Mouse (Mus musculus) lung, embryonic 16.5 days (tissue): ENCODE results near the gene Ttc7. TPM values are rescaled to one million over a fixed set of nuclear protein-coding genes. Genes with fewer than 3 reads are reported as not detected.

Source experiments
- ATAC-seq: fragments of 200-750 bp; cut with Nextera tagmentation; 2 replicates; pipeline ENCODE4 v1.8.0; 2017; ENCODE audit warnings: low read depth, mild to moderate bottlenecking, moderate library complexity
- H3K27ac ChIP-seq: fragments of 300-500 bp; sonication (generic); 2 replicates; pipeline ENCODE4 v1.5.1; 2014; ENCODE audit warnings: mild to moderate bottlenecking, control low read depth, low read length
- H3K27me3 ChIP-seq: fragments of 300-500 bp; sonication (generic); 2 replicates; pipeline ENCODE4 v1.6.1; 2014; ENCODE audit warnings: low read depth, low read length, mixed read lengths; ENCODE audit not compliant: control insufficient read depth, insufficient read depth
- H3K36me3 ChIP-seq: fragments of 300-500 bp; sonication (generic); 2 replicates; pipeline ENCODE4 v1.6.1; 2014; ENCODE audit warnings: low read length; ENCODE audit not compliant: control insufficient read depth, insufficient read depth
- H3K4me1 ChIP-seq: fragments of 300-500 bp; sonication (generic); replicated peaks from 2 replicates; pipeline ENCODE4 v1.6.1; 2014; ENCODE audit warnings: low read length, mixed read lengths; ENCODE audit not compliant: control insufficient read depth, insufficient read depth
- H3K4me2 ChIP-seq: fragments of 300-500 bp; sonication (generic); 2 replicates; pipeline ENCODE4 v1.6.1; 2014; ENCODE audit warnings: low read depth, low read length, control low read depth
- H3K4me3 ChIP-seq: fragments of 300-500 bp; sonication (generic); 2 replicates; pipeline ENCODE4 v1.5.1; 2014; ENCODE audit warnings: mild to moderate bottlenecking, low read length, control low read depth
- H3K9ac ChIP-seq: fragments of 300-500 bp; sonication (generic); 2 replicates; pipeline ENCODE4 v1.6.1; 2014; ENCODE audit warnings: low read length, control low read depth
- H3K9me3 ChIP-seq: fragments of 300-500 bp; sonication (generic); 2 replicates; pipeline ENCODE4 v1.6.1; 2016; ENCODE audit warnings: low read length; ENCODE audit not compliant: control insufficient read depth
- WGBS: fragments of 180-500 bp; shearing (Covaris S2); extraction: QIAGEN DNeasy Blood & Tissue Kit; methylation state at CpG from one replicate; pipeline ENCODE4 v1.1.7; 2014; 5-methylcytosine and 5-hydroxymethylcytosine counted together
- polyA plus RNA-seq: library from polyadenylated mRNA; unstranded; fragments of >200 nt; fragmentation: Nextera tagmentation; extraction: Ambion mirVana; gene quantifications from 2 replicates; pipeline ENCODE4 v1.2.1, GENCODE M21; 2015

The Ttc7 gene
- polyA plus RNA-seq, 1 experiment from 2014 or later: 6.4 TPM

DNA sequence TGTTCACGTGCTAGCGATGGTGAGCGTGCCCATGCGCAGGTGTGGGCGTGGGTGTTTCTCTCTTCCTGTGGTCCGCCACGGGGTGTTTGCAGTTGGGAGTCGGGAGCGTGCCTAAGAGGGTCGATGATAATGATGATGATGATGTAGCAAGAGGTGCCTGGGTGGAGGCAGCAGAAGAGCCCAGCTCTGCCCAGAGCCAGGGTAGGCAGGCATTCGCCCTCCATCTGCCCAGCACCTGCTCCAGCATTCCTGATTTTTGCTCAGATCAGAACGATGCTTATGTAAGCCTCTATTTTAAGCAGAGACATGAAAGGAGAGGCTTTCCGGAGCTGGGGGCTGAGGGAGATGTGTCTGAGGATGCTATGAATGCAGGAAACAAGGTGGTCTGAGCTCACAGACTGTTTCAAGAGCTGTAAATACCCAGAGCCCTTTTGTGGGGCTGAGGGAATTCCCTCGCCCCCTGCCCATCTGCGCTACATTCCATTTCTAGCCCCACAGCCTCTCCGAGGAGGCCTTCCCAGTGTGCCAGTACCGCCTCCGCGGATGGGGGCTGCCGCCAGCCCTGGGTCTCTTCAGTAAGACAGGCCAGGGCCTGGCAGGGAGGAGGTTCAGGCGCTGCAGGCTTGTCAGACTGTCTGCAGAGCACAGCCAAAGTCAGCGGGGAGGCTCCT lies 47.7 kb downstream of the Ttc7 start:
- H3K4me1 ChIP-seq: peaks cover 18% of the 10 kb centered on the region
- H3K36me3 ChIP-seq: no peaks in the 10 kb centered on the region
- H3K27me3 ChIP-seq: no peaks in the 10 kb centered on the region
- H3K9ac ChIP-seq: peak overlapping the region; percentile 19; the same call in 1 of the 2 replicates
- no peak overlapping the region for H3K4me3 ChIP-seq
- peak; percentile 13; the same call in 1 of the 2 replicates for ATAC-seq
- peak overlapping the region; percentile 22; the same call in 1 of the 2 replicates for H3K4me2 ChIP-seq
- peak overlapping the region; percentile 25; the same call in 1 of the 2 replicates for H3K27ac ChIP-seq
- no peaks in the 10 kb centered on the region for H3K9me3 ChIP-seq
- WGBS: 39% methylated on average over 22 of the region's 22 CpGs

DNA sequence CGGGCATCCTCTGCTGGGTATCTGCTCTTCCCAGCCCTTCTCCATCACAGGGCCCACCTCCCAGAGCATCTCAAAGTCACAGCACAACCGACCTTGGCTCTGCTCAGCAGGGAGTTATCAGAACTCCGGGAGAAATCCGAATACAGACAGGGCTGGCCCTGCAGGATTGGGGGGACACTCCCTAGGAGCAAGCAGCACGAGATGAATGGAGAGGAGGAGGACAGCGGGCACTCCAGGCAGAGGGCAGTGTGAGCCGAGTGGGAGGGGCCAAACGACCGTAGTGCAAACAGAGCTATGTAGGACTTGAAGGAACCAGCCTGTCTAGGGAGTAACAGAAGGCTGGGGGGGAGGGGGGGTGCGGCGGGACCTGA lies 48.2 kb downstream of the Ttc7 start:
- Histone ChIP-seq H3K4me2 (peak overlapping the region; percentile 22; the same call in 1 of the 2 replicates), H3K36me3 (no peaks in the 10 kb centered on the region), H3K9me3 (no peaks in the 10 kb centered on the region), H3K9ac (peak overlapping the region; percentile 19; the same call in 1 of the 2 replicates), H3K27me3 (no peaks in the 10 kb centered on the region), H3K4me3 (no peak overlapping the region), H3K27ac (peak overlapping the region; percentile 25; the same call in 1 of the 2 replicates), H3K4me1 (peaks cover 18% of the 10 kb centered on the region)
- ATAC-seq: peak; percentile 84
- under 1% methylated on average over 11 of the region's 11 CpGs for whole genome bisulfite sequencing

DNA sequence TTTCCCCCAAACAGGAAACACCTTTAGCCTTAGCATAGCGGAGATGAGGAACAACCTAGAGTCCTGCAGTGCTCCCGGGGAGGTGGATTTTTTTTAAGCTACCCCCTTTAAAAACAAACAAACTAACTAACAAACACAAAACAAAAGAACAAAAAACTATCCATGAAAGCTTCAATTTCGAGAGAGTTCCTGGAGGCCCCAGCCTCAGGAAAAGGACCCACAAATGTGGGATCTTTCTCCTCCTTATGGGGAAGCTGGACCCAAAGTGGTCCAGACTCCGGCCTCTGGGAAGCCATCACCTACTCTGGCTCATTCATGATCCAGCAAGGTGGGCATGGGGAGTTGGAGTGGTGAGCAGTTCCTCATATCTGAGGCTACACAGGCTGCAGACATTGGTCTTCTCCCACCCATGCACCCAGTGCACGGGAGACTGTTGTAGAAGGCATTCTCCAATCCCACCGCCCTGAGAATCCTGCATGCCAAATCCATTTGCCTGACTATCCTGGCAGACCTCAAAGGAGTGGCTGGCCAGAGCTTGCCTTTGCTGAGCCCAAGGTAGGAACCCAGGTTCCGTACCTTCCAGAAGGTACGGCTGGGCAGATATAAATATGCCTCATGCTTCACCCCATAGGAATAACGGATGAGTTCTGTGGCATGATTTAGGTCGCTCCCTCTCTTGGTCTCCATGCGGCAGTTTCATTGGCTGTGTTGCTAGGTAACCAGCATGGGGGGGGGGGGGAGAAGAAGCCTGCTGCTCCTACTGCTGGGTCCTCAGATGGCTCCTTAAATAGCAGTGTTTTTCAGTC lies 48.9 kb downstream of the Ttc7 start:
- no peak for ATAC-seq
- no peak overlapping the region for H3K4me3 ChIP-seq
- peak overlapping the region; percentile 45; the same call in 1 of the 2 replicates for H3K9ac ChIP-seq
- 39% methylated on average over 11 of the region's 11 CpGs for WGBS
- H3K36me3 ChIP-seq: no peaks in the 10 kb centered on the region
- H3K27ac ChIP-seq: peak overlapping the region; percentile 36
- H3K9me3 ChIP-seq: no peaks in the 10 kb centered on the region
- H3K4me1 ChIP-seq: peaks cover 18% of the 10 kb centered on the region
- H3K4me2 ChIP-seq: peak overlapping the region; percentile 22; the same call in 1 of the 2 replicates
- H3K27me3 ChIP-seq: no peaks in the 10 kb centered on the region

DNA sequence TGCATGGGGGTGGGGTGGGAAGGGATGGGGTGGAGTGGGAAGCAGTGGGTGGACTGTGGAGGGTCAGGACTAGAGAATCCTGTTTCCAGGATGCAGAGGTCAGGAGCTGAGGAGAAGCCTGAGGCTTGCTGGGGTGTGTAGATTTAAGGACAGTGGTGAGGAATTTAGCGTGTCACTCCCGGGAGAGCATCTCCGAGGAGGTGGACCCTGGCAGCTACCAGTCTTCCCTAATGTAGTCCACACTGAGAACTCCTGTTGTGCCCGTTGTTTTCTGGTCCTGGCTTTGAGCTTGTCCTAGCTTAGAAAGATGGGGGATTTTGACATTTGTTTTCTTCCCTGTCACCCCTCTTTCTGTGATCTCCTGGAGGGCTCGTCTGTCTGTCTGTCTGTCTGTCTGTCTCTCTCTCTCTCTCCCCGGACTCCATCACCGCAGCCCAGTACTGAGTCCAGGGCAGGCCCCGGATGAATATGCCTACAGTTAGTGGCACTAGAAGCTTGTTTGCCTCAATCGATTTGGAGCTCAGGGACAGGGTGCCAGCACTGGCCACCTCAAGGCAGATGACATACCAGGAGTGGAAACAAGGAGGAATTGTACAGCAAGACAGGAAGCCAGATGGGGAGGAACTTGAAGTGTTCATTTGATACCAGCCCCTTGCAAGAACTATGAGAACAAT lies 49.6 kb downstream of the Ttc7 start:
- H3K27me3 ChIP-seq: no peaks in the 10 kb centered on the region
- H3K27ac ChIP-seq: no peak overlapping the region
- no peak for ATAC-seq
- no peaks in the 10 kb centered on the region for H3K36me3 ChIP-seq
- 59% methylated on average over 9 of the region's 9 CpGs for WGBS
- H3K9me3 ChIP-seq: no peaks in the 10 kb centered on the region
- H3K4me3 ChIP-seq: no peak overlapping the region
- peaks cover 14% of the 10 kb centered on the region for H3K4me1 ChIP-seq
- H3K9ac ChIP-seq: no peak overlapping the region
- no peak overlapping the region for H3K4me2 ChIP-seq

DNA sequence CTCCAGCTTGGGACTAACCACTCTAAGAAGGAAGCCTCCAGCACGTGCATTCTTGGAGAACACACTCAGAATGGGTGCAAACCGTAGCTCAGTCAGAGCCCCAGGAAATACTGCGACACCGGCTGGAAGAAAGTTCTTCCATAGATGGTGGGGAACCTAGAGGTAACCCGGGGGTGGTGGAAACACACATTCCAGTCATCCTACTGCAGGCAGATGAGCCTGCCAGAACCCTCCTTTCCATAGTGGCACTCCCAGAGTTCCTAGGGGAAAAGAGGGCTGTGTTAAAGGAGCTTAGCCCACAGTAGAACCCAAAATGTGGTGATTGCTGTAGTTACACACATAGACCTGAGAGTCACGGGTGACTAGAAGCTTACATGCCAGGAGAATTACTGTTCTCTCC lies 50.2 kb downstream of the Ttc7 start:
- whole genome bisulfite sequencing: 76% methylated on average over 6 of the region's 6 CpGs
- no peak overlapping the region for H3K9ac ChIP-seq
- no peak overlapping the region for H3K27ac ChIP-seq
- no peaks in the 10 kb centered on the region for H3K27me3 ChIP-seq
- H3K4me1 ChIP-seq: peaks cover 14% of the 10 kb centered on the region
- H3K36me3 ChIP-seq: no peaks in the 10 kb centered on the region
- no peak overlapping the region for H3K4me3 ChIP-seq
- H3K4me2 ChIP-seq: no peak overlapping the region
- no peaks in the 10 kb centered on the region for H3K9me3 ChIP-seq
- no peak for ATAC-seq

DNA sequence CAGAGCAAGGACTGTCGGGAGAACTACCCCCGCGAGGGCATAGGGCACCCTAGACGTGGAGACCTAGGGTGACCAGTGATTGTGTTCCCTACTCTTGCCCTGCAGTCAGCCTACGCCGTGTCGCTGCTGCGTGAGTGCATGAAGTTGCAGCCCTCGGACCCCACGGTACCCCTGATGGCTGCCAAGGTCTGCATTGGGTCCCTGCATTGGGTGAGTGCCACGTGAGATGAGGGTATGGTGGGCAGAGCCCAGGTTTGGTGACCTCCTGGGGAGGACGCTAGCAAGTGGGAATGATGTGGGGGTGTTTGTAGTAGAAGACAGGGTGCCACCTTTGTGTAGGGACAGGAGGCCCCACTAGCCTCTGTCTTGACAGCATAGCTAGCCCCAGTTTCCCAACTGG lies 51.5 kb downstream of the Ttc7 start:
- Histone ChIP-seq H3K4me2 (no peak overlapping the region), H3K4me1 (peaks cover 14% of the 10 kb centered on the region), H3K27ac (no peak overlapping the region), H3K9me3 (no peaks in the 10 kb centered on the region), H3K36me3 (no peaks in the 10 kb centered on the region), H3K9ac (no peak overlapping the region), H3K27me3 (no peaks in the 10 kb centered on the region), H3K4me3 (no peak overlapping the region)
- WGBS: 97% methylated on average over 12 of the region's 12 CpGs
- ATAC-seq: no peak

DNA sequence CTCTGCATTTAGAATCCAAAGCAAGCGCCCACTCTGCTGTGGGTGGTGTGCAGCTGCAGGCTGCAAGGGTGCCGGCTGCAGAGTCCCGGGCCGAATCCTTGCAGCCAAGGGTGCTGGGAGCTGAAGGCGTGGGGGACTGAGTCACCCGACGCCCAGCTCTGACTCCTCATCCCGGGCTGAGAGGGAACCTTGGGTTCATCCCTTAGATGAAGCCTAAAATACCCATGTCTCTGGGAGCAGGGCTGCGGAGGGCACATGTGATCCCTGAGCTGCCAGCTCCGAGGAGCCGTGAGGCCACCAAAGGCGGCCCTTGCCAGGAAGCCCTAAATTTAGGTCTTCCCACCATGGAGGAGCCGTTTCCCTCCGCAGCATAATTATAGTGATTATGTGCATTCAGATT lies 52.5 kb downstream of the Ttc7 start:
- no peak overlapping the region for H3K4me2 ChIP-seq
- H3K9me3 ChIP-seq: no peaks in the 10 kb centered on the region
- peaks cover 14% of the 10 kb centered on the region for H3K4me1 ChIP-seq
- no peak for ATAC-seq
- H3K27ac ChIP-seq: no peak overlapping the region
- no peaks in the 10 kb centered on the region for H3K36me3 ChIP-seq
- no peak overlapping the region for H3K9ac ChIP-seq
- no peak overlapping the region for H3K4me3 ChIP-seq
- H3K27me3 ChIP-seq: no peaks in the 10 kb centered on the region
- WGBS: 92% methylated on average over 14 of the region's 14 CpGs

DNA sequence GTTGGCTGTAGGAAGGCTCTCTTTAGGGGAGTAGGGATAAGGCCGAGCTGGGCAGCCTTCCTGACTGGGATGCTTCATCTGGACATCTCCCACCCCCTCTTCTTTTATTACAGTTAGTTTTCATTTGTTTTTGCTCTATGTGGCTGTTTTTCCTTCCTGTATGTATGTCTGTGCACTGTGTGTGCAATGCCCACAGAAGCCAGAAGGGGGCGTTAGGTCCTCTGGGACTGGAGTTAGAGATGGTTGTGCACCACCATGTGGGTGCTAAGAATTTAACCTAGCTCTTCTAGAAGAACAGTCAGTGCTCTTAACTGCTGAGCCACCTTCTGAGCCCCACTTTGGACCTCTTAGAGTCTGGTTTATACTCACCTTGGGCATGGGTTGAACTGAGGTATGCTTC lies 53.0 kb downstream of the Ttc7 start:
- no peak for ATAC-seq
- Histone ChIP-seq H3K4me3 (no peak overlapping the region), H3K4me1 (peaks cover 11% of the 10 kb centered on the region), H3K36me3 (no peaks in the 10 kb centered on the region), H3K9ac (no peak overlapping the region), H3K4me2 (no peak overlapping the region), H3K9me3 (no peaks in the 10 kb centered on the region), H3K27ac (no peak overlapping the region), H3K27me3 (no peaks in the 10 kb centered on the region)
- WGBS: 75% methylated on average over 2 of the region's 2 CpGs

DNA sequence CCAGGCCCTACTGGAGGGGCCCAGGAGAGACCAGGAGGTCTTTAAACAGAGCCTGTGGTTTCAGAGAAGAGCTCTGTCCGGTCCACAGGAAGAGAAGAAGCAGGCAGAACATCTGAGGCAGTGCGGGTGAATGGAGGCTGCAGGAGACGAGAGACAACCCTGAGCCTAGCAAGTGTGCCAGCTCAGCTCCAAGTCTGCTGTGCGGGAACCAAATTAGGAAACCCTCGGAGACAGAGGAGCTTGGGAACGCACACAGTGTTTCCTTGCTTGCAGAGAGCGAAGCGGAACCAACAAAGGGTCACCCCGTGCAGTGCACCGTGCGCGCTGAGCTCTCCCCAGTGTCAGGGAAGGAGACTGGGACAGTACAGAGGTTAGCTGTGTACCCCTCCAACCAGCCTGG lies 54.2 kb downstream of the Ttc7 start:
- Histone ChIP-seq H3K36me3 (no peaks in the 10 kb centered on the region), H3K4me2 (no peak overlapping the region), H3K9ac (no peak overlapping the region), H3K9me3 (no peaks in the 10 kb centered on the region), H3K27me3 (no peaks in the 10 kb centered on the region), H3K27ac (no peak overlapping the region), H3K4me1 (no peaks in the 10 kb centered on the region), H3K4me3 (no peak overlapping the region)
- WGBS: 85% methylated on average over 12 of the region's 12 CpGs
- ATAC-seq: no peak
